Mouse (Mus musculus) heart, embryonic 11.5 days (tissue): Measurements from ENCODE around the gene Sema6b. TPM values are rescaled to one million over a fixed set of nuclear protein-coding genes. Genes with fewer than 3 reads are reported as not detected.
"Not testable (repeated sequence)": the region's sequence is repeated elsewhere in the genome, so short reads cannot be mapped to it uniquely, and the experiment has no call there.

Experiments
- ATAC-seq: fragments of 200-750 bp; cut with Nextera tagmentation; replicated peaks from 2 replicates; pipeline ENCODE4 v1.8.0; 2017; ENCODE audit warnings: moderate library complexity; ENCODE audit not compliant: insufficient number of reproducible peaks, low FRiP score, low TSS enrichment
- H3K27ac ChIP-seq: fragments of 300-500 bp; sonication (generic); 2 replicates; pipeline ENCODE4 v1.5.1; 2014; ENCODE audit warnings: mild to moderate bottlenecking, low read depth, low read length
- H3K27me3 ChIP-seq: fragments of 300-500 bp; sonication (generic); 2 replicates; pipeline ENCODE4 v1.6.1; 2014; ENCODE audit warnings: mild to moderate bottlenecking, low read length, mixed read lengths; ENCODE audit not compliant: control insufficient read depth, insufficient read depth
- H3K36me3 ChIP-seq: fragments of 300-500 bp; sonication (generic); 2 replicates; pipeline ENCODE4 v1.6.1; 2014; ENCODE audit warnings: mild to moderate bottlenecking, low read length, moderate library complexity, mixed read lengths; ENCODE audit not compliant: control insufficient read depth, insufficient read depth
- H3K4me1 ChIP-seq: fragments of 300-500 bp; sonication (generic); 2 replicates; pipeline ENCODE4 v1.6.1; 2014; ENCODE audit warnings: low read length; ENCODE audit not compliant: control insufficient read depth, insufficient read depth
- H3K4me2 ChIP-seq: fragments of 300-500 bp; sonication (generic); 2 replicates; pipeline ENCODE4 v1.6.1; 2014; ENCODE audit warnings: mild to moderate bottlenecking, moderate library complexity
- H3K4me3 ChIP-seq: fragments of 300-500 bp; sonication (generic); 2 replicates; pipeline ENCODE4 v1.5.1; 2014; ENCODE audit warnings: low read depth, low read length
- H3K9ac ChIP-seq: fragments of 300-500 bp; sonication (generic); 2 replicates; pipeline ENCODE4 v1.6.1; 2014; ENCODE audit warnings: mild to moderate bottlenecking, low read depth, low read length, moderate library complexity
- H3K9me3 ChIP-seq: fragments of 300-500 bp; sonication (generic); replicated peaks from 2 replicates; pipeline ENCODE4 v1.6.1; 2016; ENCODE audit warnings: low read length; ENCODE audit not compliant: control insufficient read depth
- WGBS: fragments of 180-500 bp; shearing (Covaris S2); extraction: QIAGEN DNeasy Blood & Tissue Kit; methylation state at CpG from one replicate; pipeline ENCODE4 v1.1.7; 2014; ENCODE audit not compliant: insufficient replicate concordance; 5-methylcytosine and 5-hydroxymethylcytosine counted together
- microRNA-seq: library from miRNA; unstranded; fragments of <30 nt; microRNA quantifications from one replicate; pipeline ENCODE4, GENCODE M21; 2016; ENCODE audit warnings: borderline number of aligned reads
- polyA plus RNA-seq: library from polyadenylated mRNA; unstranded; fragments of >200 nt; fragmentation: Nextera tagmentation; extraction: Ambion mirVana; gene quantifications from 2 replicates; pipeline ENCODE4 v1.2.1, GENCODE M21; 2014

The Sema6b gene
- polyA plus RNA-seq, 1 experiment from 2014 or later: 0.33 TPM

DNA sequence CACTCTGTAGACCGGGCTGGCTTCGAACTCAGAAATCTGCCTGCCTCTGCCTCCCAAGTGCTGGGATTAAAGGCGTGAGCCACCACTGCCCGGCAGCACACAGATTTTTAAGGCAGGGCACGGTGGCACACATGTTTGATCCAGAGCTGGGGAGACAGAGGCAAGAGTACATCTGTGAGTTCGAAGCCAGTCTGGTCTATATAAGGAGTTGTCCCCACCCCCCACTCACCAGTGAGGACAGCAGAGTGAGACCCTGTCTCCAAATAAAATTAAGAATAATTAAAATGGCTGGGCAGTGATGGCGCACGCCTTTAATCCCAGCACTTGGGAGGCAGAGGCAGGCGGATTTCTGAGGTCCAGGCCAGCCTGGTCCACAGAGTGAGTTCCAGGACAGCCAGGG is 61.8 kb downstream of the Sema6b start:
- not testable (repeated sequence) for ATAC-seq, H3K9me3 ChIP-seq, H3K9ac ChIP-seq, H3K27me3 ChIP-seq
- Histone ChIP-seq H3K27ac (peak overlapping the region; percentile 32), H3K4me3 (peak overlapping the region; percentile 26), H3K4me2 (peak overlapping the region; percentile 55), H3K4me1 (peaks cover 24% of the 10 kb centered on the region), H3K36me3 (peaks cover 11% of the 10 kb centered on the region; the same call in 1 of the 2 replicates)
- 62% methylated on average over 9 of the region's 9 CpGs for WGBS

DNA sequence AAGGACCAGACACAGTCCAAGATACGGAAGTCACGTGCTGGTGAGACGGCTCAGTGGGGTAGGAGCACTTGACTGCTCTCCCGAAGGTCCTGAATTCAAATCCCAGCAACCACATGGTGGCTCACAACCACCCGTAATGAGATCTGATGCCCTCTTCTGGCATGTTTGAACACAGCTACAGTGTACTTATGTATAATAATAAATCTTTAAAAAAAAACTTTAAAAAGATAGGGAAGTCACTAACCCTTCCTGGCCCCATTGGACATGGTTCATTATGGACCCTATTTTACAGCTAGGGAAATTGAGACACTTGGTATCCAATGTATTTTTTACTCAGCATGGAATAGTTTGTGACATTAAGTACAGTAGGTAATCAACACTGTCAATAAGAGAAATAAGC is 62.6 kb downstream of the Sema6b start:
- no peak overlapping the region for H3K9ac ChIP-seq
- H3K9me3 ChIP-seq: no peaks in the 10 kb centered on the region
- H3K4me3 ChIP-seq: no peak overlapping the region
- H3K4me1 ChIP-seq: peaks cover 24% of the 10 kb centered on the region
- no peaks in the 10 kb centered on the region for H3K27me3 ChIP-seq
- H3K4me2 ChIP-seq: no peak overlapping the region
- peaks cover 4% of the 10 kb centered on the region; the same call in 1 of the 2 replicates for H3K36me3 ChIP-seq
- 81% methylated on average over 5 of the region's 5 CpGs for WGBS
- no peak overlapping the region for H3K27ac ChIP-seq
- no peak for ATAC-seq

DNA sequence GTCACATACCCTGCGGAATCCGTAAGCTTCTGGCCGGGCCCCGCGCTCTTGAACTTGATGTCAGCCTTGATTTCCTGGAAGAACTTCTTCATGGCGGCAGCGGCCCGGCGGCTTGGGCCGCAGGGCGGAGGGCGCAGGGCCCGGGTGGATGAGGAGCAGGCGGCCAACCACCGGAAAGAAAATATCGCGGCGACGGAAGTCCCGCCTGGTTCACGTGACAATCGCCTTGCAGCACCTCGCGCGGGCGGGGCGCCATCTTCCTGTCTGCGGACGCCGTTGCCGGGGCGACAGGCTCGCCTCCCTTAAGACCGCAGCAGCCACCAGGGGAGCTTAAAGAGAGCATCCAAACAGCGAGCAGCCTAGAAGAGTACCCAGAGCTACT is 65.3 kb downstream of the Sema6b start, which contains the start of gene Ubxn6:
Ubxn6 (minus strand) TSS at position 202 of the 382 bp plus-strand sequence.
- peak within 1 kb of the TSS; percentile 98 for H3K27ac ChIP-seq
- no peaks in the 10 kb centered on the region for H3K27me3 ChIP-seq
- peaks cover 9% of the 10 kb centered on the region for H3K4me1 ChIP-seq
- peak within 1 kb of the TSS; percentile 84 for H3K4me3 ChIP-seq
- WGBS: under 1% methylated on average over 35 of the region's 35 CpGs
- H3K4me2 ChIP-seq: peak within 1 kb of the TSS; percentile 67
- peaks cover 18% of the 10 kb centered on the region for H3K36me3 ChIP-seq
- H3K9ac ChIP-seq: peak within 1 kb of the TSS; percentile 85
- ATAC-seq: peak; percentile 50
- H3K9me3 ChIP-seq: no peaks in the 10 kb centered on the region

DNA sequence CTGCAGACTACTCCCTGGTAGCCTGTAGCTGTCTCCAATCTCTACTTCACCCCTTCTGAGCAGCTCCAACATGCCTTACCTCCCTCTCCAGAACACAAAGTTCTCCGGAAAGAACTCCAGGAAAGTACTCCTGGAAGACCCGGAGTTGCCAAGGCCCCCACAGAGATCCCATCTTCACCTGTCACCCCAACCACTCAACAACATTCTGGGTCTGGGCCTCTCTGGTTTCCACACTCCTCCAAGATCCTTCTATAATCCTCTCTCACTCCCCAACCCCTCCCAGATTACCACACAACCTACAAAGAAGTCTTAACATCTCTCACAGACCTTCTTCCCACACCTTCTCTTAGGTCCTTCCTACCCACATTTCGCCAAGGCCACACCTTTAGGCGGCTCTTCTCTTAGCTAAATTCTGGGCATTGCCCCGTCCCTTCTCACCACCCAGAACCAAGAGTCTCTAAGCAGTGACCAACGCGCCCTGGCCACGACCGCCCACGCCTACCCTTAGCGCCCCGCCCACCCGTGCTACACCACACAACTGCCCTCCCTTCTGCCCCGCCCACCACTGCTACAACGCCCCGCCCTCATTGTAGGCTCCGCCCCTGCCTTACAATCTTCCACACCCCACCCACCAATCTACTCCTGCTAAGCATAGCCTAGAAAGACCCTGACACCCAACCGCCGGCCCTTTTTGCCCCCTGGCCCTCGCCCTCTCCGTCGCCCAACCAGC is 65.9 kb downstream of the Sema6b start:
- H3K27me3 ChIP-seq: no peaks in the 10 kb centered on the region
- peak overlapping the region; percentile 85 for H3K9ac ChIP-seq
- 7% methylated on average over 22 of the region's 22 CpGs for WGBS
- H3K4me2 ChIP-seq: peak overlapping the region; percentile 67
- peaks cover 24% of the 10 kb centered on the region for H3K36me3 ChIP-seq
- peaks cover 9% of the 10 kb centered on the region for H3K4me1 ChIP-seq
- peak overlapping the region; percentile 84 for H3K4me3 ChIP-seq
- peak; percentile 46 for ATAC-seq
- H3K27ac ChIP-seq: peak overlapping the region; percentile 98
- H3K9me3 ChIP-seq: no peaks in the 10 kb centered on the region

Small RNA genes lying within 50 kb of the gene (microRNA-seq; reads per million reads assigned to microRNA genes)
- not detected for gene Gm44397

Other genes starting within 250 kb of the Sema6b start
- gene Zfp959, start 248.2 kb downstream of the Sema6b start, polyA plus RNA-seq: 9.4 and 9.6 TPM in 2 replicates
- 3.6 and 4.1 TPM in 2 replicates for gene Zfp119b, start 190.8 kb downstream of the Sema6b start, polyA plus RNA-seq
- gene Ebi3, start 187.7 kb downstream of the Sema6b start, polyA plus RNA-seq: 0.19 and 0.20 TPM in 2 replicates
- gene Yju2, start 181.2 kb downstream of the Sema6b start, polyA plus RNA-seq: 15.5 and 18.1 TPM in 2 replicates
- gene Shd, start 169.9 kb downstream of the Sema6b start, polyA plus RNA-seq: 10.8 and 11.9 TPM in 2 replicates
- gene Fsd1, start 153.8 kb downstream of the Sema6b start, polyA plus RNA-seq: 5.0 and 5.2 TPM in 2 replicates
- 7.2 and 8.1 TPM in 2 replicates for gene Stap2, start 134.8 kb downstream of the Sema6b start, polyA plus RNA-seq
- gene Mpnd, start 134.6 kb downstream of the Sema6b start, polyA plus RNA-seq: 67.6 and 68.3 TPM in 2 replicates
- 89.9 and 90.6 TPM in 2 replicates for gene Sh3gl1, start 103.7 kb downstream of the Sema6b start, polyA plus RNA-seq
- gene Chaf1a, start 99.9 kb downstream of the Sema6b start, polyA plus RNA-seq: 13.4 and 13.5 TPM in 2 replicates
- 37.3 and 39.4 TPM in 2 replicates for gene Ubxn6, start 65.3 kb downstream of the Sema6b start, polyA plus RNA-seq
- gene Hdgfl2, start 60.7 kb downstream of the Sema6b start, polyA plus RNA-seq: 77.2 and 82.9 TPM in 2 replicates
- gene Plin4, start 30.5 kb downstream of the Sema6b start, polyA plus RNA-seq: 0.10 and 0.11 TPM in 2 replicates
- gene Plin5, start 22.7 kb downstream of the Sema6b start, polyA plus RNA-seq: 0.18 and 0.33 TPM in 2 replicates
- not detected in 2 replicates for gene Lrg1, start 18.3 kb downstream of the Sema6b start, polyA plus RNA-seq
- 4.7 and 6.0 TPM in 2 replicates for gene Tnfaip8l1, start 22.1 kb upstream of the Sema6b start, polyA plus RNA-seq
- 78.6 and 87.8 TPM in 2 replicates for gene Mydgf, start 43.6 kb upstream of the Sema6b start, polyA plus RNA-seq
- gene Dpp9, start 78.6 kb upstream of the Sema6b start, polyA plus RNA-seq: 21.4 and 23.2 TPM in 2 replicates
- gene Fem1a, start 116.5 kb upstream of the Sema6b start, polyA plus RNA-seq: 17.9 and 19.3 TPM in 2 replicates
- 10.4 and 11.4 TPM in 2 replicates for gene Ticam1, start 136.4 kb upstream of the Sema6b start, polyA plus RNA-seq
- 58.8 and 77.3 TPM in 2 replicates for gene Plin3, start 152.5 kb upstream of the Sema6b start, polyA plus RNA-seq
- gene Arrdc5, start 159.9 kb upstream of the Sema6b start, polyA plus RNA-seq: not detected in 2 replicates
- gene Uhrf1, start 163.0 kb upstream of the Sema6b start, polyA plus RNA-seq: 53.0 and 62.4 TPM in 2 replicates
- 19.6 and 22.8 TPM in 2 replicates for gene Kdm4b, start 185.7 kb upstream of the Sema6b start, polyA plus RNA-seq